10 mouse cellular contexts compared by ENCODE assay signal in genomic region chr4:130173060-130173822, GRCm38 (mm10). TPM values are rescaled to one million over a fixed set of nuclear protein-coding genes. Genes with fewer than 3 reads are reported as not detected.
DNase-seq lines count a peak whose midpoint lies in the region; ATAC-seq and TF ChIP-seq lines count a peak whose summit lies in the region.
"Had no signal": no experiment of that assay in that cellular context is flagged by ENCODE, and none has a peak within 500 bp of the region (broad histone marks: within the 10 kb centered on the region; RNA-seq: fewer than 3 reads in every experiment).

No protein-coding gene starts in this region.

- H3K36me3 ChIP-seq in lung, embryonic 14.5 days (ENCODE audit: insufficient read depth), result no peaks in the 10 kb centered on the region
- no peaks in the 10 kb centered on the region for H3K36me3 ChIP-seq in limb, embryonic 10.5 days
- H3K36me3 ChIP-seq in stomach, embryonic 14.5 days (ENCODE audit: control insufficient read depth, insufficient read depth, low read length), result no peaks in the 10 kb centered on the region
- H3K36me3 ChIP-seq: neural tube, embryonic 15.5 days had no signal

- H3K4me1 ChIP-seq in lung, embryonic 14.5 days (ENCODE audit: insufficient read depth), result peaks cover 45% of the 10 kb centered on the region
- H3K4me1 ChIP-seq in limb, embryonic 10.5 days, result peaks cover 70% of the 10 kb centered on the region
- peaks cover 37% of the 10 kb centered on the region for H3K4me1 ChIP-seq in stomach, embryonic 14.5 days (ENCODE audit: control insufficient read depth, insufficient read depth, low read length)

- no peak for DNase-seq in lung, embryonic 14.5 days
- DNase-seq in lung, postnatal 4 days, result no peak
- peak; percentile 33 for DNase-seq in heart, adult 8-10 months (ENCODE audit: low spot score)
- no peak for DNase-seq in limb, embryonic 10.5 days (ENCODE audit: low spot score)
- no peak for DNase-seq in cerebellum, adult 18-20 months
- DNase-seq in right cerebral cortex, postnatal 25 days, result no peak
- DNase-seq in frontal cortex, postnatal 14 days (ENCODE audit: low spot score in 2 of 2), result no peak

- H3K4me2 ChIP-seq in lung, embryonic 14.5 days, result peak overlapping the region; percentile 59
- peak overlapping the region; percentile 49 for H3K4me2 ChIP-seq in stomach, embryonic 14.5 days (replicated peaks; ENCODE audit: low read depth, low read length)

- WGBS in lung, embryonic 14.5 days, result 53% methylated on average over 11 of the region's 11 CpGs
- WGBS in limb, embryonic 10.5 days, result 71% methylated on average over 11 of the region's 11 CpGs
- 72% methylated on average over 11 of the region's 11 CpGs for WGBS in stomach, embryonic 14.5 days

- H3K27me3 ChIP-seq in lung, embryonic 14.5 days (ENCODE audit: insufficient read depth, low read length), result peaks cover 8% of the 10 kb centered on the region; the same call in 1 of the 2 replicates
- peaks cover 43% of the 10 kb centered on the region for H3K27me3 ChIP-seq in limb, embryonic 10.5 days (ENCODE audit: low read depth, poor library complexity, severe bottlenecking)
- 0 out of 2 replicates have a peak, but pooled peaks cover 2% of the 10 kb centered on the region for H3K27me3 ChIP-seq in stomach, embryonic 14.5 days (ENCODE audit: control insufficient read depth, insufficient read depth, low read length)

- peak overlapping the region; percentile 78; the same call in 1 of the 2 replicates for H3K27ac ChIP-seq in lung, embryonic 14.5 days (ENCODE audit: low read depth)
- peak overlapping the region; percentile 85; the same call in 1 of the 2 replicates for H3K27ac ChIP-seq in limb, embryonic 10.5 days
- H3K27ac ChIP-seq in stomach, embryonic 14.5 days (ENCODE audit: low read length), result no peak overlapping the region; the same call in 1 of the 2 replicates
- H3K27ac ChIP-seq: neural tube, embryonic 15.5 days had no signal

- H3K9ac ChIP-seq in lung, embryonic 14.5 days, result peak overlapping the region; percentile 27; the same call in 1 of the 2 replicates
- no peak overlapping the region for H3K9ac ChIP-seq in stomach, embryonic 14.5 days (replicated peaks; ENCODE audit: low read depth, low read length)
- H3K9ac ChIP-seq: neural tube, embryonic 15.5 days had no signal

- H3K4me3 ChIP-seq in lung, embryonic 14.5 days (ENCODE audit: low read depth, low read length), result peak overlapping the region; percentile 28
- H3K4me3 ChIP-seq in limb, embryonic 10.5 days, result 0 out of 2 replicates have a peak overlapping the region, but pooled peaks have one; percentile 7
- H3K4me3 ChIP-seq in stomach, embryonic 14.5 days (ENCODE audit: low read depth, low read length), result no peak overlapping the region
- H3K4me3 ChIP-seq: neural tube, embryonic 15.5 days had no signal

- TF ChIP-seq CTCF in lung, embryonic 14.5 days (IDR thresholded peaks at IDR 0.05; ENCODE audit: low read depth), result no peak

- no peaks in the 10 kb centered on the region for H3K9me3 ChIP-seq in lung, embryonic 14.5 days (ENCODE audit: low read depth, low read length)
- H3K9me3 ChIP-seq in limb, embryonic 10.5 days (replicated peaks), result no peaks in the 10 kb centered on the region
- no peaks in the 10 kb centered on the region for H3K9me3 ChIP-seq in stomach, embryonic 14.5 days (ENCODE audit: control insufficient read depth, low read depth, low read length)
- H3K9me3 ChIP-seq: neural tube, embryonic 15.5 days had no signal

- ATAC-seq in lung, embryonic 14.5 days (ENCODE audit: insufficient read depth), result no peak
- ATAC-seq in stomach, embryonic 14.5 days (ENCODE audit: insufficient number of reproducible peaks, insufficient read depth, low FRiP score, low read depth), result no peak

RNA-seq across cellular contexts. Expression of gene Tinagl1, which starts 1.7 kb away (rescaled TPM):
- polyA plus RNA-seq in lung, embryonic 14.5 days (2014; fragmentation: Nextera tagmentation; extraction: Ambion mirVana), result 29.6 and 30.3 TPM in 2 replicates
- 10 to 100 TPM; 44.8 to 57.2 (median 49.5) TPM for total RNA-seq in heart, adult 8-10 months (2022)
- 8.0 and 8.1 TPM in 2 replicates for polyA plus RNA-seq in limb, embryonic 10.5 days (2016; fragmentation: Nextera tagmentation; extraction: Ambion mirVana)
- 22.1 and 29.2 TPM in 2 replicates for polyA plus RNA-seq in stomach, embryonic 14.5 days (2014; fragmentation: Nextera tagmentation; extraction: Ambion mirVana)

RNA-seq across cellular contexts. Expression of gene Hcrtr1, which starts 34.1 kb away (rescaled TPM):
- 0.14 and 0.39 TPM in 2 replicates for polyA plus RNA-seq in lung, embryonic 14.5 days (2014; fragmentation: Nextera tagmentation; extraction: Ambion mirVana)
- total RNA-seq in heart, adult 8-10 months (2022), result not detected
- polyA plus RNA-seq in limb, embryonic 10.5 days (2016; fragmentation: Nextera tagmentation; extraction: Ambion mirVana), result 0.18 TPM in 1 of 2 replicates, not detected in the other
- polyA plus RNA-seq in stomach, embryonic 14.5 days (2014; fragmentation: Nextera tagmentation; extraction: Ambion mirVana), result 0.26 and 0.41 TPM in 2 replicates

RNA-seq across cellular contexts. Expression of gene Gm853, which starts 49.0 kb away (rescaled TPM):
- not detected in 2 replicates for polyA plus RNA-seq in lung, embryonic 14.5 days (2014; fragmentation: Nextera tagmentation; extraction: Ambion mirVana)
- not detected for total RNA-seq in heart, adult 8-10 months (2022)
- polyA plus RNA-seq in limb, embryonic 10.5 days (2016; fragmentation: Nextera tagmentation; extraction: Ambion mirVana), result not detected in 2 replicates
- polyA plus RNA-seq in stomach, embryonic 14.5 days (2014; fragmentation: Nextera tagmentation; extraction: Ambion mirVana), result not detected in 2 replicates
- total RNA-seq: left cerebral cortex, postnatal 14 days had no signal
- polyA plus RNA-seq: neural tube, embryonic 15.5 days had no signal
